In the genomic region with DNA sequence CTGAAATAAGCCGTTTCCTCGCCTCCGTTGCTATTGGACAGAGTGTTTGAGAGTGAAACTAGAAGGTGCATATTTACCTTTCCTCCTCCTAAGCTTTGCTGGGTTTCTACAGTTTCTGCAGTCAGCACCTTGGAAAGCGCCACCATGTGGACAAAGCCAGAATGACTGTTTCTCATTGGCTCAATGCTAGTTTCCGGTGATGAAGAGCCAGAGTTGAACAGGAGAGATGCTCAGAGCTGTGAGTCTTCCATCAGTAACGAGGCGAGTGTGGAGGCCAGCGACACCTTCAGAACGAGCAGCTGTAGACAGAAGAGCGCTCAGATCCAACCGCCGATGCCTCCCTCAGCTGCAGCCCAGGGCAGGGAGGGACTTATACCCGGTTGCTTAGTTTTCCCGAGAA, we compare ENCODE assay signal across 1 mouse cellular context.
TF ChIP-seq lines count a peak whose summit lies in the region.

No protein-coding gene starts in this region.

TF ChIP-seq in MEL, 35 proteins besides CTCF, POLR2A, EP300 and RAD21 (continued from another document):
- TF ChIP-seq SIN3A (IDR thresholded peaks at IDR 0.05; ENCODE audit: low read length) (0 out of 2 replicates have a peak, but pooled peaks have one; percentile 26), HCFC1 (IDR thresholded peaks at IDR 0.05; ENCODE audit: low read depth, low read length) (no peak), ETS1 (IDR thresholded peaks at IDR 0.05; ENCODE audit: low read depth, low read length) (no peak), MYB (IDR thresholded peaks at IDR 0.05; ENCODE audit: low read depth, low read length) (no peak), POLR2AphosphoS5 (IDR thresholded peaks at IDR 0.05; ENCODE audit: borderline replicate concordance, low read depth, low read length) (no peak), KAT2A (conservative IDR thresholded peaks at IDR 0.05; ENCODE audit: low read depth, low read length) (no peak), ZMIZ1 (IDR thresholded peaks at IDR 0.05; ENCODE audit: low read depth, low read length) (no peak), USF2 (IDR thresholded peaks at IDR 0.05; ENCODE audit: borderline replicate concordance in 1 of 2, insufficient read depth in 1 of 2, low read depth in 1 of 2, low read length in 2 of 2) (no peak), NELFE (IDR thresholded peaks at IDR 0.05; ENCODE audit: low read depth, low read length) (no peak), POLR2AphosphoS2 (IDR thresholded peaks at IDR 0.05; ENCODE audit: low read length) (no peak), SMC3 (IDR thresholded peaks at IDR 0.05; ENCODE audit: low read depth, low read length) (peak; percentile 87), BHLHE40 (IDR thresholded peaks at IDR 0.05; ENCODE audit: borderline replicate concordance, low read depth, low read length) (no peak), JUND (IDR thresholded peaks at IDR 0.05; ENCODE audit: low read depth, low read length) (no peak), GABPA (IDR thresholded peaks at IDR 0.05; ENCODE audit: low read depth, low read length) (no peak), UBTF (IDR thresholded peaks at IDR 0.05; ENCODE audit: borderline replicate concordance, insufficient read depth, low read depth, low read length) (no peak), NRF1 (IDR thresholded peaks at IDR 0.05; ENCODE audit: insufficient read depth, low read depth, low read length, poor library complexity, severe bottlenecking) (no peak), MAZ (IDR thresholded peaks at IDR 0.05; ENCODE audit: low read depth, low read length) (no peak), RCOR1 (IDR thresholded peaks at IDR 0.05; ENCODE audit: low read depth, low read length) (no peak), MAX (IDR thresholded peaks at IDR 0.05; ENCODE audit: low read length) (no peak), ELF1 (IDR thresholded peaks at IDR 0.05; ENCODE audit: low read depth, low read length) (no peak), ZC3H11A (IDR thresholded peaks at IDR 0.05; ENCODE audit: low read depth, low read length) (peak; percentile 18; the same call in 1 of the 2 replicates), ZKSCAN1 (IDR thresholded peaks at IDR 0.05; ENCODE audit: low read depth, low read length) (no peak), CHD2 (IDR thresholded peaks at IDR 0.05; ENCODE audit: low read length) (no peak), MYC (IDR thresholded peaks at IDR 0.05; ENCODE audit: low read depth, low read length) (no peak), GATA1 (IDR thresholded peaks at IDR 0.05; ENCODE audit: low read depth, low read length) (no peak), TAL1 (IDR thresholded peaks at IDR 0.05; ENCODE audit: low read length) (no peak), USF1 (IDR thresholded peaks at IDR 0.05; ENCODE audit: low read depth, low read length) (no peak), E2F4 (IDR thresholded peaks at IDR 0.05; ENCODE audit: borderline replicate concordance, low read depth, low read length) (no peak), TBP (IDR thresholded peaks at IDR 0.05; ENCODE audit: low read depth, low read length) (no peak), MEF2A (IDR thresholded peaks at IDR 0.05; ENCODE audit: extremely low read depth, insufficient replicate concordance, low read depth, low read length, poor library complexity, severe bottlenecking) (no peak), MXI1 (IDR thresholded peaks at IDR 0.05; ENCODE audit: low read depth, low read length) (peak; percentile 42; the same call in 1 of the 2 replicates), TCF12 (IDR thresholded peaks at IDR 0.05; ENCODE audit: low read depth, low read length) (no peak)
